Mouse (Mus musculus) liver, embryonic 13.5 days (tissue): ENCODE data around the gene Ubn1. TPM values are rescaled to one million over a fixed set of nuclear protein-coding genes. Genes with fewer than 3 reads are reported as not detected.

Source experiments
- ATAC-seq: fragments of 200-750 bp; cut with Nextera tagmentation; 2 replicates; pipeline ENCODE4 v1.8.0; 2017; ENCODE audit warnings: low read depth, mild to moderate bottlenecking, moderate number of reproducible peaks, moderate library complexity
- DNase-seq: peaks from one replicate; pipeline ENCODE4 v3.0.0; 2022
- H3K27ac ChIP-seq: fragments of 300-500 bp; sonication (generic); 2 replicates; pipeline ENCODE4 v1.5.1; 2015; ENCODE audit warnings: moderate library complexity, mild to moderate bottlenecking, inconsistent platforms
- H3K27me3 ChIP-seq: fragments of 300-500 bp; sonication (generic); 2 replicates; pipeline ENCODE4 v1.6.1; 2015; ENCODE audit warnings: mild to moderate bottlenecking, inconsistent platforms
- H3K36me3 ChIP-seq: fragments of 300-500 bp; sonication (generic); 2 replicates; pipeline ENCODE4 v1.6.1; 2015; ENCODE audit warnings: mild to moderate bottlenecking, inconsistent platforms
- H3K4me1 ChIP-seq: fragments of 300-500 bp; sonication (generic); replicated peaks from 2 replicates; pipeline ENCODE4 v1.6.1; 2015; ENCODE audit warnings: inconsistent platforms
- H3K4me2 ChIP-seq: fragments of 300-500 bp; sonication (generic); 2 replicates; pipeline ENCODE4 v1.6.1; 2015; ENCODE audit warnings: inconsistent platforms, mild to moderate bottlenecking, moderate library complexity
- H3K4me3 ChIP-seq: fragments of 300-500 bp; sonication (generic); replicated peaks from 2 replicates; pipeline ENCODE4 v1.5.1; 2015; ENCODE audit warnings: mild to moderate bottlenecking, inconsistent platforms
- H3K9ac ChIP-seq: fragments of 300-500 bp; sonication (generic); 2 replicates; pipeline ENCODE4 v1.6.1; 2015; ENCODE audit warnings: mild to moderate bottlenecking, inconsistent platforms
- H3K9me3 ChIP-seq: fragments of 300-500 bp; sonication (generic); replicated peaks from 2 replicates; pipeline ENCODE4 v1.6.1; 2016; ENCODE audit warnings: inconsistent platforms
- WGBS: fragments of 180-500 bp; shearing (Covaris S2); methylation state at CpG from one replicate; pipeline ENCODE4 v1.1.7; 2015; ENCODE audit not compliant: insufficient replicate concordance; 5-methylcytosine and 5-hydroxymethylcytosine counted together
- polyA plus RNA-seq: library from polyadenylated mRNA; unstranded; fragments of >200 nt; fragmentation: Nextera tagmentation; extraction: Ambion mirVana; gene quantifications from 2 replicates; pipeline ENCODE4 v1.2.1, GENCODE M21; 2015

The Ubn1 gene
- polyA plus RNA-seq, 1 experiment from 2014 or later: 8.6 TPM

DNA sequence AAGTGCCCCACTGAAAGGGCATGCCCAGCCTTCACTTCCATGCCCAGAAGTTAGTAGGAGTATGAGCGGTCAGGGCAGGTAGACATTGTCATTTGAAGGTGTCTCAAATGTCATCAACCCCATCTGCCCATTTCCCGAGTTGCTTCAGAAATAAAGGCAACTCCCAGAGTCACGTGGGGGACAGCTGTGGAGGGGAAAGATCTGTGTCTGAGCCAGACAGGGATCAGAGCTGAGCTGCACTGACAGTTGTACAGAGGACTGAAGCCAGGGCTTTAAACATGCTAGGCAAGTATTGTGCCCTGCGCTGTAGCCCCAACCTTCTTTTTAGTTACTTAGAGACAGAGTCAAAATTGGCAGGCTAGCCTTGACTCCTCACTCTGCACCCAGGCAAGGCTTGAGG lies 70.0 kb downstream of the Ubn1 start:
- Histone ChIP-seq H3K4me2 (no peak overlapping the region), H3K9me3 (no peaks in the 10 kb centered on the region), H3K4me1 (no peaks in the 10 kb centered on the region), H3K9ac (no peak overlapping the region), H3K4me3 (no peak overlapping the region), H3K27me3 (peaks cover 10% of the 10 kb centered on the region; the same call in 1 of the 2 replicates), H3K27ac (no peak overlapping the region), H3K36me3 (no peaks in the 10 kb centered on the region)
- WGBS: 56% methylated on average over 4 of the region's 4 CpGs
- DNase-seq (no peak), ATAC-seq (no peak)

DNA sequence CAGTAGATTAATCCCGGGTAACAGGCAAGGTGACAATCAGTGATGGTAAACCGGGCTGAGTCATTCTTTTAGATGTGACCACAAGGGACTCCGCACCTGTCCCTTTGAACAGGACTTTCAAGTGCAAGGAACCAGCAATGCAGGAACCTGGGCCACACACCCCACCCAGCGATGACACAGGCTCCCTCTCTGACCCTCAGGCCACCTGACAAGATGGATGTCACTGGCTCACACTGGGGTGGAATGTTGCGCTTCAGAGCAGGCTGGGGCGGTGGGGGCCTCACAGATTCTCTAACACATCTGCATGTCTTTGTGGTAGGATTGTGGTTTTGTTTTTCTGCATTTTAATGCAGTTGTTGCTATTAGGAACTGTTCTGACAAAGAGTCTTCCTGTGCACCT lies 73.6 kb downstream of the Ubn1 start:
- H3K27ac ChIP-seq: no peak overlapping the region
- ATAC-seq: no peak
- peaks cover 15% of the 10 kb centered on the region for H3K27me3 ChIP-seq
- H3K36me3 ChIP-seq: no peaks in the 10 kb centered on the region
- no peak for DNase-seq
- 54% methylated on average over 6 of the region's 6 CpGs for WGBS
- H3K9ac ChIP-seq: no peak overlapping the region
- no peaks in the 10 kb centered on the region for H3K9me3 ChIP-seq
- H3K4me2 ChIP-seq: no peak overlapping the region
- H3K4me3 ChIP-seq: no peak overlapping the region
- no peaks in the 10 kb centered on the region for H3K4me1 ChIP-seq

DNA sequence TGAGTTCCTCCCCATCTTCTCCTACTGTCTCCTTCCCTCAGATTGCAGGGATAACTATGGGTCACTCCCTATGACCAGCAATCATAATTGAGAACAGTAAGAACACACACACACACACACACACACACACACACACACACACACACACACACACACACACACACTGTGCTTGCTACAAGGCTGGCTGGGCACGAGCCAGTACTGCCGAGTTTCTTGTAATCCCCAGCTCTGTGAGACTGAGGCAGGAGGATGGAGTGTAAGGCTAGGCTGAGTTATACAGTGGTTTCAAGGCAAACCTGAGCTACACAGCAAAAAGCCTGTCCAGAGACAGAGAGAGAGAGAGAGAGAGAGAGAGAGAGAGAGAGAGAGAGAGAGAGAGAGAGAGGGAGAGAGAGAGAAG lies 80.3 kb downstream of the Ubn1 start:
- H3K4me2 ChIP-seq: no peak overlapping the region
- ATAC-seq (no peak), DNase-seq (no peak)
- H3K9ac ChIP-seq: no peak overlapping the region
- H3K36me3 ChIP-seq: no peaks in the 10 kb centered on the region
- WGBS: 29% methylated on average over 2 of the region's 2 CpGs
- peaks cover 60% of the 10 kb centered on the region for H3K27me3 ChIP-seq
- no peak overlapping the region for H3K4me3 ChIP-seq
- no peaks in the 10 kb centered on the region for H3K4me1 ChIP-seq
- no peak overlapping the region for H3K27ac ChIP-seq
- H3K9me3 ChIP-seq: no peaks in the 10 kb centered on the region

DNA sequence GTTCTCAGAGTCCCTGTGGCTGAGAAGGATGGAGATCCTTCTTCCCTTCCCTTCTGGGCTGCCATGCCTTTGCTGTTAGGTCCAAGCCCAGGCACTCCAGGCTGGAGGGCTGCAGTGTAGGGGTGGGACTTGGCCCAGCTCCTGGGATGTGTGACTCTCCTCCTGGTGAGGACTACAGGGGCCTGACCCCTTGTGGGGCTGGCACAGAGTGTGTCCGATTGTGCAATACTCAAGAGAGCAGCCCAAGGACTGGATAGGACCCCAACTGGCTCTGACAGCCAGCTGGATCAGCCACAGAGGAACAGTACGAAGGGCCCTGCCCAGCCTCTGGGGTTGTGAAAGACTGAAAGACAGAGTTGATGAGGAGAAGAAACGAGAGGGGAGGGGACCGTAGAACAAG lies 80.9 kb downstream of the Ubn1 start:
- Histone ChIP-seq H3K36me3 (no peaks in the 10 kb centered on the region), H3K27me3 (peaks cover 60% of the 10 kb centered on the region), H3K4me2 (no peak overlapping the region), H3K4me1 (no peaks in the 10 kb centered on the region; the same call in 1 of the 2 replicates), H3K9me3 (no peaks in the 10 kb centered on the region), H3K27ac (no peak overlapping the region), H3K9ac (no peak overlapping the region), H3K4me3 (no peak overlapping the region)
- DNase-seq (no peak), ATAC-seq (peak; percentile 37; the same call in 1 of the 2 replicates)
- 21% methylated on average over 4 of the region's 4 CpGs for WGBS

DNA sequence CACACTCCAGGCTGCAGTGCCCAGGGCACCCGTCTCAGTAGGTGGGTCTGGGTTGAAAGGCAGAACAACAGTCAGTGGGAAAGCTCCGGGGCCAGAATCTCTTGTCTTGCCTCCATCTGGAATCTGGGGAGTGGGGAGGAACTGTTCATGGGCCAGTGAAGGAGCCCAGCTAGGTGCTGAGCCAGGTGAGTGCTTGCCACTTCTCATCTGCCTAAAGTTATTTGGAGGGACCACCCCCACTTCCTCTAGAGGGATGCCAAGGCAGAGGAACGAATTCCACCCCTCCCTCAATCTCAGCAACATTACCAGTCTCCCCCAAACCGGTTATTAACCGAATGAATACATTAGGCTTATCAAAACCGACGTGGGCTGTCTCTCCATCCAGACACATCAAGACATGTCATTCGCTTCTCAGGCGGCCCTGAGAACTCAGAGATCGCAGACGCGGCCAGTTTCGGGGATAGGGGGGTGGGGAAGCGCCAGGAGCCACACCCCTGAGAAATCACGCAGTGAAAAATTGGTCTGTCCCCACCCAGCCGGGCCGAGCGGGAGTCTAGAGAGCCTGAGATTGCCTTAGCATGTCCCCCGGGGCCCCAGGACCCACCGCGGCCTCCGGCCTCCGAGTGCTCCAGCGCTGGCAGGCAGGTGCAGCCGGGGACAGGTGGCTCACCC lies 81.5 kb downstream of the Ubn1 start:
- Histone ChIP-seq H3K27ac (no peak overlapping the region), H3K4me3 (peak overlapping the region; percentile 43), H3K36me3 (no peaks in the 10 kb centered on the region), H3K9me3 (no peaks in the 10 kb centered on the region), H3K4me1 (peaks cover 5% of the 10 kb centered on the region; the same call in 1 of the 2 replicates), H3K27me3 (peaks cover 60% of the 10 kb centered on the region), H3K9ac (no peak overlapping the region), H3K4me2 (peak overlapping the region; percentile 50)
- ATAC-seq: no peak
- DNase-seq: no peak
- 5% methylated on average over 25 of the region's 25 CpGs for WGBS

DNA sequence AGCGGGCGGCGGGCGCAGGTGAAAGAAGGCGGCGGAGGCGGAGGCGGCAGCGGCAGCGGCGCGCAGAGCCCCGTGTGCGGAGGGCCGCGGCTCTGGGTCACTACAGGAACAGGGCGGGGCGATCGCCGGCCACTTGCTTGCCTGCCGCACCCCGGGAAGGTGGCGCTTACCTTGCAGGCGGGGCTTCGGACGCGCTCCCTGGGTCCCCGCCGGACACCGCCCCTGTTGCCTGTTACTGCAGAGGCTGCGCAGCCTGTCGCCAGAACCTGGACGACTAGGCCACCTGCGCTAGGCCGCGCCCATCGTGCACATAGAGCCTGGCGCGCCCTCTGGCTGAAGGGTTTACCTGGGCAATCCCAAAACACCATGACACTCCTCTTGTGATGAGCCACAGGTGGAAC lies 82.5 kb downstream of the Ubn1 start, which contains the start of gene Ppl:
TSS of gene Ppl (minus strand) at position 21 of the 401 bp plus-strand sequence.
- WGBS: 1% methylated on average over 39 of the region's 39 CpGs
- peak; percentile 47 for ATAC-seq
- Histone ChIP-seq H3K9me3 (no peaks in the 10 kb centered on the region), H3K4me2 (peak within 1 kb of the TSS; percentile 50), H3K27me3 (peaks cover 60% of the 10 kb centered on the region), H3K4me3 (peak within 1 kb of the TSS; percentile 43), H3K27ac (no peak within 1 kb of the TSS), H3K36me3 (no peaks in the 10 kb centered on the region), H3K9ac (no peak within 1 kb of the TSS), H3K4me1 (peaks cover 9% of the 10 kb centered on the region; the same call in 1 of the 2 replicates)
- peak; percentile 14 for DNase-seq

DNA sequence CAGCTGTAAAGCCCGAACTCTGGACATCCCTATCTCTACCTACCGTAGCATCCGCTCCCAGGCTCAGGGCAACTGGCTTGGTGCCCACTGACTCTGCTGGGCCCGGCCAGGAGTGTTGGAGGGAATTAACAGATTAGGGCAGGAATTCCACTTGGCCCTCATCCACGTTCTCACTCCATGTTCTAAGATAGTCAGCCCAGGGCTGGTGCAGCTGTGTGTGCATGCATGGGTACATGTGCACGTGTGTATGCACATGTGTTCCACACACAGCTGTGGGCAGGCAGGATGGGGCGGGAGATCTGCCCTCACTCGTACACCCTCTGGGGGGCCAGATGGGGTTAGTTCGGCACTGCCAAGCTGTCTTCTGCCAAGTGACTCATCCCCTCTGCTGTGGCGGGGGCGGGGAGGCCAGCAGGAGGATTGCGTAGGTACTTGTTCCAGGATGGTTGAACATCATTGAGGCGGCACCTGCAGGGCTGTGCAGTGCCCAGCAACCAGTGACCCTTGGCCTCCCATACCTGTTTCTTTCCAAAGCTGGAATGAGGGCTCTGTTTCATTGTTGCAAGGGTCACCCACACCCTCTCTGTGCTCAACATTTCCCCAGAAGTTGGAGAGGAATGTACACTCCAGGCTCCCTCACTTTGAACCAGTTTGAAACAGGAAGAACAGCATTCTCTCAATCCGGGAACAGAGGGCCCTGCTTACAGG lies 84.9 kb downstream of the Ubn1 start:
- Histone ChIP-seq H3K4me3 (no peak overlapping the region), H3K9me3 (no peaks in the 10 kb centered on the region), H3K36me3 (no peaks in the 10 kb centered on the region), H3K4me1 (peaks cover 9% of the 10 kb centered on the region; the same call in 1 of the 2 replicates), H3K27ac (no peak overlapping the region), H3K4me2 (no peak overlapping the region), H3K27me3 (peaks cover 47% of the 10 kb centered on the region), H3K9ac (no peak overlapping the region)
- WGBS: 60% methylated on average over 14 of the region's 14 CpGs
- no peak for DNase-seq
- ATAC-seq: no peak

DNA sequence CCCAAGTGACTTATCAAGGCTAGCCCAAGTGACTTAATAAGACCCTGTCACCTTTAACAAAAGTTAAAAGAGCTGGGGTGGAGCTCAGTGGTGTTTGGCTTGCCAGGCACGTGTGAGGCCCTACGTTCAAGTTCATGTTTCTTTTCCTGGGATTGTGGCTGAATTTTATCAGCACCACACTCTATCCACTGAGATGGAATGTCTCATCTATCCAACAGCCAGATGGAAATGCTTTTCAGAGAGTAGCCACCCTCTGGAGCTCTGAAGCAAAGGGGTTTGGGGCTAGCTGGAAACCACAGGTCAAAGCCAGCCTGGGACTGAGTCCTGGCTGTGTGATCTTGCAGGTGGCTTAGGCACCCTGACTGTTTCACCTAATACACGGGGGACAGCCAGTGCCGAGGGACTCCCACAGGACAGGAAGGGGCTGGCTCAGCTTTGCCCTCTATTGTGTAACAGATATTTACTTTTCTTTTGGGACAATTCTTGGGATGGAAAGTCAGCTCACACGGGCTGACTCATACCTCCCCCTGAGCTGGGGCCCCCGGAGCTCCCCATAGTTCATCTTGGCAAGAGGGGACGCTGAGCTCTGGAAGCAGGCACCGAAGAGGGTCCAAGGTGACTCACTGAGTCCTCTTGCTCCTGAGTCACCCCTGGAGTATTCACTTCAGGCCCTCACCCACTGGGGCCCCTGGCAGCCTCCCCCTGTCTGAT lies 85.8 kb downstream of the Ubn1 start:
- DNase-seq (no peak), ATAC-seq (peak; percentile 27)
- Histone ChIP-seq H3K4me1 (peaks cover 9% of the 10 kb centered on the region; the same call in 1 of the 2 replicates), H3K4me2 (no peak overlapping the region), H3K9ac (no peak overlapping the region), H3K36me3 (no peaks in the 10 kb centered on the region), H3K27me3 (peaks cover 38% of the 10 kb centered on the region), H3K27ac (no peak overlapping the region), H3K4me3 (no peak overlapping the region), H3K9me3 (no peaks in the 10 kb centered on the region)
- 51% methylated on average over 8 of the region's 8 CpGs for WGBS

Other genes with a start within 250 kb of the Ubn1 start
- gene 4930562C15Rik, start 214.6 kb upstream of the Ubn1 start, polyA plus RNA-seq: not detected in 2 replicates
- 12.3 and 13.3 TPM in 2 replicates for gene Ubald1, start 169.7 kb upstream of the Ubn1 start, polyA plus RNA-seq
- 22.6 and 24.5 TPM in 2 replicates for gene Mgrn1, start 163.8 kb upstream of the Ubn1 start, polyA plus RNA-seq
- 53.6 and 55.1 TPM in 2 replicates for gene Nudt16l1, start 111.3 kb upstream of the Ubn1 start, polyA plus RNA-seq
- 12.1 and 13.9 TPM in 2 replicates for gene Anks3, start 85.9 kb upstream of the Ubn1 start, polyA plus RNA-seq
- not detected in 2 replicates for gene Sept12, start 52.2 kb upstream of the Ubn1 start, polyA plus RNA-seq
- 4.6 and 6.3 TPM in 2 replicates for gene Smim22, start 42.8 kb upstream of the Ubn1 start, polyA plus RNA-seq
- 42.6 and 45.7 TPM in 2 replicates for gene Rogdi, start 36.5 kb upstream of the Ubn1 start, polyA plus RNA-seq
- 44.6 and 53.8 TPM in 2 replicates for gene Glyr1, start 194 bp upstream of the Ubn1 start, polyA plus RNA-seq
- gene Ppl, start 82.4 kb downstream of the Ubn1 start, polyA plus RNA-seq: 0.14 and 0.24 TPM in 2 replicates
- gene Sec14l5, start 97.1 kb downstream of the Ubn1 start, polyA plus RNA-seq: 0.02 TPM in 1 of 2 replicates, not detected in the other
- 17.9 and 18.0 TPM in 2 replicates for gene Nagpa, start 154.0 kb downstream of the Ubn1 start, polyA plus RNA-seq
- gene AU021092, start 172.2 kb downstream of the Ubn1 start, polyA plus RNA-seq: 0.34 and 0.71 TPM in 2 replicates
- 14.8 TPM in 2 replicates for gene Alg1, start 183.6 kb downstream of the Ubn1 start, polyA plus RNA-seq
- 12.3 and 15.0 TPM in 2 replicates for gene Eef2kmt, start 205.9 kb downstream of the Ubn1 start, polyA plus RNA-seq